Comparison of ENCODE assay signal across 14 mouse cellular contexts in genomic region chr7:125954356-125954878, GRCm38 (mm10).
A peak's percentile ranks its signal among the peaks of the same experiment; 100 is the strongest.
DNase-seq lines count a peak whose midpoint lies in the region; ATAC-seq and TF ChIP-seq lines count a peak whose summit lies in the region.
"Had no signal": no experiment of that assay in that cellular context is flagged by ENCODE, and none has a peak within 500 bp of the region (broad histone marks: within the 10 kb centered on the region; RNA-seq: fewer than 3 reads in every experiment).

No protein-coding gene starts in this region.

- H3K4me3 ChIP-seq in hindbrain, postnatal 0 days (ENCODE audit: low read length) = no peak overlapping the region
- H3K4me3 ChIP-seq: embryonic facial prominence, embryonic 13.5 days; heart, embryonic 13.5 days; liver, embryonic 12.5 days; lung, embryonic 15.5 days; neural tube, embryonic 13.5 days had no signal

- no peaks in the 10 kb centered on the region for H3K27me3 ChIP-seq in hindbrain, postnatal 0 days (ENCODE audit: insufficient read depth, low read length)
- H3K27me3 ChIP-seq: lung, embryonic 15.5 days; neural tube, embryonic 13.5 days had no signal

- 0 out of 2 replicates have a peak, but pooled peaks have one; percentile 10 for ATAC-seq in hindbrain, postnatal 0 days

- H3K4me2 ChIP-seq in hindbrain, postnatal 0 days (ENCODE audit: low read depth, low read length) = no peak overlapping the region
- H3K4me2 ChIP-seq: embryonic facial prominence, embryonic 13.5 days; heart, embryonic 13.5 days; liver, embryonic 12.5 days; lung, embryonic 15.5 days; neural tube, embryonic 13.5 days had no signal

- H3K9me3 ChIP-seq in hindbrain, postnatal 0 days (ENCODE audit: low read length) = no peaks in the 10 kb centered on the region
- H3K9me3 ChIP-seq: embryonic facial prominence, embryonic 13.5 days; heart, embryonic 13.5 days; liver, embryonic 12.5 days; lung, embryonic 15.5 days; neural tube, embryonic 13.5 days had no signal

- H3K36me3 ChIP-seq in hindbrain, postnatal 0 days (ENCODE audit: insufficient read depth, low read length) = no peaks in the 10 kb centered on the region
- H3K36me3 ChIP-seq: embryonic facial prominence, embryonic 13.5 days; liver, embryonic 12.5 days; lung, embryonic 15.5 days; neural tube, embryonic 13.5 days had no signal

- no peak for TF ChIP-seq CTCF in hindbrain, postnatal 0 days (IDR thresholded peaks at IDR 0.05; ENCODE audit: low read depth)

- 23% methylated on average over 3 of the region's 3 CpGs for WGBS in hindbrain, postnatal 0 days

- DNase-seq in cerebellum, adult 18-20 months = peak; percentile 30 to 32
- DNase-seq in cerebellum, adult 11-12 months = no peak
- peak; percentile 25 for DNase-seq in kidney, adult 9 months
- no peak for DNase-seq in kidney, postnatal 36 days
- DNase-seq in cerebellum, adult 8-10 months = peak; percentile 19
- peak; percentile 34 for DNase-seq in hindbrain, postnatal 0 days (ENCODE audit: low spot score)
- DNase-seq in urinary bladder, adult 18-20 months (ENCODE audit: low spot score in 2 of 2) = no peak
- no peak for DNase-seq in left cerebral cortex, adult 11 months (ENCODE audit: low spot score)
- DNase-seq: heart, postnatal 4 days had no signal

- 0 out of 2 replicates have a peak, but pooled peaks cover 3% of the 10 kb centered on the region for H3K4me1 ChIP-seq in hindbrain, postnatal 0 days (ENCODE audit: insufficient read depth, low read length)
- H3K4me1 ChIP-seq: lung, embryonic 15.5 days had no signal

- no peak overlapping the region for H3K9ac ChIP-seq in hindbrain, postnatal 0 days (replicated peaks; ENCODE audit: low read length)
- H3K9ac ChIP-seq: embryonic facial prominence, embryonic 13.5 days; heart, embryonic 13.5 days; liver, embryonic 12.5 days; lung, embryonic 15.5 days; neural tube, embryonic 13.5 days had no signal

- no peak overlapping the region; the same call in 1 of the 2 replicates for H3K27ac ChIP-seq in hindbrain, postnatal 0 days
- H3K27ac ChIP-seq: embryonic facial prominence, embryonic 13.5 days; heart, embryonic 13.5 days; liver, embryonic 12.5 days; lung, embryonic 15.5 days had no signal

Comparison
In these comparisons a context has a peak if more than half of its experiments do, and no peak if none do; other contexts are left out.
1. DNase-seq: peak in cerebellum, adult 18-20 months (2 of 2), kidney, adult 9 months (single experiment), cerebellum, adult 8-10 months (single experiment) and hindbrain, postnatal 0 days (single experiment); none in cerebellum, adult 11-12 months (single experiment), kidney, postnatal 36 days (0 of 2), urinary bladder, adult 18-20 months (0 of 2) and left cerebral cortex, adult 11 months (single experiment).